Mouse (Mus musculus): ENCODE results near the gene Zfand3. TPM values are rescaled to one million over a fixed set of nuclear protein-coding genes. Genes with fewer than 3 reads are reported as not detected.

Gene Zfand3
- polyA plus RNA-seq, 1 experiment from 2014 or later: 64.4 TPM

GRCm38 (mm10) chr17:30242647-30243046, 238.1 kb downstream of the Zfand3 start:
- Histone ChIP-seq H3K27me3 (replicated peaks) (no peaks in the 10 kb centered on the region), H3K4me3 (no peak overlapping the region), H3K9me3 (replicated peaks) (no peaks in the 10 kb centered on the region), H3K36me3 (no peaks in the 10 kb centered on the region), H3K4me2 (no peak overlapping the region), H3K27ac (ENCODE audit: poor library complexity, severe bottlenecking) (no peak overlapping the region), H3K4me1 (replicated peaks) (peaks cover 66% of the 10 kb centered on the region), H3K9ac (no peak overlapping the region)
- ATAC-seq (ENCODE audit: insufficient number of reproducible peaks, low FRiP score): no peak
- WGBS: 80% methylated on average over 4 of the region's 4 CpGs

DNA sequence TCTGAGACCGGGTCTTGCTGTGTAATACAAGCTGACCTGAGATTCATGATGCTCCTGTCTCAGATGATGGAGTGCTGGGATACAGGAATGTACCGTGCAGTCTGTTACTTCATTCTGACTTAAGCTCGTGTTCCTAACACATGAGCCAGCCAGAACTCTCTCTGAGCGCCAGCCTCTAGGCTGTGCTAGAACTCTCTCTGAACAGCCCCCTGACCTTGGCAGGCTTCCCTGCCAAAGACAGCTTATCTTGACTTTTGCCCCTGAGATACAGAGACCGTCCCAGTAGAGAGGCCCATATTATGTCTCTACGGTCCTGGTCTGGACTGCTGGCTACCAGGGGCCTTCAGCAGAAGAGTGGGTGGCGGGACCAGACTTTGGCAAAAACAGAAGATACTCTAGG, 239.0 kb downstream of the Zfand3 start:
- ATAC-seq (ENCODE audit: insufficient number of reproducible peaks, low FRiP score): no peak
- no peak overlapping the region for H3K4me3 ChIP-seq
- H3K4me1 ChIP-seq (replicated peaks): peaks cover 66% of the 10 kb centered on the region
- H3K27ac ChIP-seq (ENCODE audit: poor library complexity, severe bottlenecking): peak overlapping the region; percentile 83
- WGBS: 33% methylated on average over 7 of the region's 7 CpGs
- H3K4me2 ChIP-seq: no peak overlapping the region
- no peaks in the 10 kb centered on the region for H3K36me3 ChIP-seq
- H3K9ac ChIP-seq: no peak overlapping the region
- no peaks in the 10 kb centered on the region for H3K9me3 ChIP-seq (replicated peaks)
- no peaks in the 10 kb centered on the region for H3K27me3 ChIP-seq (replicated peaks)

GRCm38 (mm10) chr17:30244651-30245307, 240.2 kb downstream of the Zfand3 start:
- H3K9me3 ChIP-seq (replicated peaks): no peaks in the 10 kb centered on the region
- H3K27me3 ChIP-seq (replicated peaks): no peaks in the 10 kb centered on the region
- H3K36me3 ChIP-seq: no peaks in the 10 kb centered on the region
- peak overlapping the region; percentile 83 for H3K27ac ChIP-seq (ENCODE audit: poor library complexity, severe bottlenecking)
- 42% methylated on average over 14 of the region's 14 CpGs for WGBS
- peaks cover 64% of the 10 kb centered on the region for H3K4me1 ChIP-seq (replicated peaks)
- 0 out of 2 replicates have a peak, but pooled peaks have one; percentile 36 for ATAC-seq (ENCODE audit: insufficient number of reproducible peaks, low FRiP score)
- no peak overlapping the region for H3K4me3 ChIP-seq
- H3K9ac ChIP-seq: no peak overlapping the region
- peak overlapping the region; percentile 30; the same call in 1 of the 2 replicates for H3K4me2 ChIP-seq

GRCm38 (mm10) chr17:30245308-30245706, 240.8 kb downstream of the Zfand3 start:
- no peak for ATAC-seq (ENCODE audit: insufficient number of reproducible peaks, low FRiP score)
- no peak overlapping the region for H3K9ac ChIP-seq
- WGBS: 70% methylated on average over 10 of the region's 10 CpGs
- H3K36me3 ChIP-seq: no peaks in the 10 kb centered on the region
- peaks cover 63% of the 10 kb centered on the region for H3K4me1 ChIP-seq (replicated peaks)
- no peaks in the 10 kb centered on the region for H3K27me3 ChIP-seq (replicated peaks)
- H3K9me3 ChIP-seq (replicated peaks): no peaks in the 10 kb centered on the region
- H3K4me3 ChIP-seq: no peak overlapping the region
- H3K4me2 ChIP-seq: no peak overlapping the region
- H3K27ac ChIP-seq (ENCODE audit: poor library complexity, severe bottlenecking): peak overlapping the region; percentile 83

DNA sequence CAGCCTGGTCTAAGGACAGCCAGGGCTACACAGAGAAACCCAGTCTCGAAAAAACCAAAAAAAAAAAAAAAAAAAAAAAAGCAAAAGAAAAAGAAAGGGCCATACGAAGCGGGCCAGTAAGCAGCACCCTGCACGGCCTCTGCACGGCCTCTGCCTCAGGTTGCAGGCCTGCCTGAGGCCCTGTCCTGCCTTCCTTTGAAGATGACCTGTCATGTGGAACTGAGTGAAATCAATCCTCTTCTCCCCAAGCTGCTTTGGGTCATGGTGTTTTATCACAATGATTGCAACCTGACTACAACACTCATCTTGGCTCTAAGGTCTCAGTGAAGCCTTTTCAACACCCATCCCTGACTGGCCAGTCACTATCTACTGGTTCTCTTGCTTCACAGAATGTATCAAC, 248.5 kb downstream of the Zfand3 start:
- Histone ChIP-seq H3K4me1 (replicated peaks) (peaks cover 53% of the 10 kb centered on the region), H3K27me3 (replicated peaks) (no peaks in the 10 kb centered on the region), H3K9ac (no peak overlapping the region), H3K27ac (ENCODE audit: poor library complexity, severe bottlenecking) (no peak overlapping the region), H3K9me3 (replicated peaks) (no peaks in the 10 kb centered on the region), H3K36me3 (no peaks in the 10 kb centered on the region), H3K4me2 (no peak overlapping the region), H3K4me3 (no peak overlapping the region)
- ATAC-seq (ENCODE audit: insufficient number of reproducible peaks, low FRiP score): no peak
- 77% methylated on average over 5 of the region's 5 CpGs for WGBS

DNA sequence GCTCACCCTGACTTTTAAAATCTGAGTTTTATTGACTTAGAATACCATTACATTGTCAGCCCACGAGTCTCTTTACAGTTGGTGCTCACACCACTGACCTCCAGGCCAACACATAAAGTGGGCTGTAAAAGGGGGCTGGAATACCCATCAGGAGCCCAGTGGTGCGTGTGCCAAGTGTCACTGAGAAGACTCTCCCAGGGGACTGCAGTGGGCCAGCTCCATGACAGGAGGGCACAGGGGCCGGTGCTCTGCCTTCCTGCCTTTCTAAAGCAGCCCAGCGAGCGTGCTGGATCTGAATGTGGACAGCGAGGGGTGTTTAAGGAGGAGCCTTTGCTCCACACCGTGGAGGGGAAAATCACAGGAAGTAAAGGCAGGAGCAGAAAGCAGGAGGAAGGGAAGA, 249.4 kb downstream of the Zfand3 start:
- Histone ChIP-seq H3K27me3 (replicated peaks) (no peaks in the 10 kb centered on the region), H3K4me3 (no peak overlapping the region), H3K9ac (0 out of 2 replicates have a peak overlapping the region, but pooled peaks have one; percentile 8), H3K27ac (ENCODE audit: poor library complexity, severe bottlenecking) (no peak overlapping the region), H3K9me3 (replicated peaks) (no peaks in the 10 kb centered on the region), H3K36me3 (no peaks in the 10 kb centered on the region), H3K4me2 (no peak overlapping the region), H3K4me1 (replicated peaks) (peaks cover 58% of the 10 kb centered on the region)
- 60% methylated on average over 7 of the region's 7 CpGs for WGBS
- ATAC-seq (ENCODE audit: insufficient number of reproducible peaks, low FRiP score): no peak

GRCm38 (mm10) chr17:30255928-30256560, 251.5 kb downstream of the Zfand3 start:
- no peak overlapping the region for H3K27ac ChIP-seq (ENCODE audit: poor library complexity, severe bottlenecking)
- WGBS: 61% methylated on average over 8 of the region's 8 CpGs

DNA sequence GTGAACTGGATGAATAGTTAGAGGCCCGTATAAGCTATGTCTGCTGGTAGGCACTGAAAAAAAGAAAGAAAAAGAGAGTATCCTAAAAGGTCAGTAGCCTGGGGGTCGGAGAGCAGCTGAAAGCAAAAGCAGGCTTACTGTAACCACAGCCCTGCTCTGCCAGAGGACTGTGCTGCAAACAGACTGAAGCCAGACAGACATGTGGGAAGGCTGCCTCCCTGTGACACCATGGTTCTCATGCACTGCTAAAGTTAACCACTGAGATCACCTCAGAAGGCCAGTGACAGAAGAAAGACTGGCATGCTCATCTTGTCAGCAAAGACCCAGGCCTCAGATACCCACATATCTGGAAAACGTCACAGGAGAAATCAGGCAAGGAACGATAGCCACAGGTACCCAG, 253.9 kb downstream of the Zfand3 start:
- 45% methylated on average over 4 of the region's 4 CpGs for WGBS
- no peak for ATAC-seq (ENCODE audit: insufficient number of reproducible peaks, low FRiP score)
- no peak overlapping the region for H3K27ac ChIP-seq (ENCODE audit: poor library complexity, severe bottlenecking)

More at GRCm38 (mm10) chr17:30255928-30256560, 251.5 kb downstream of the Zfand3 start:
- H3K36me3 ChIP-seq: no peaks in the 10 kb centered on the region
- H3K4me2 ChIP-seq: no peak overlapping the region
- H3K4me3 ChIP-seq: no peak overlapping the region
- no peaks in the 10 kb centered on the region for H3K9me3 ChIP-seq (replicated peaks)
- no peak for ATAC-seq (ENCODE audit: insufficient number of reproducible peaks, low FRiP score)
- no peaks in the 10 kb centered on the region for H3K27me3 ChIP-seq (replicated peaks)
- H3K9ac ChIP-seq: no peak overlapping the region
- peaks cover 54% of the 10 kb centered on the region for H3K4me1 ChIP-seq (replicated peaks)

DNA sequence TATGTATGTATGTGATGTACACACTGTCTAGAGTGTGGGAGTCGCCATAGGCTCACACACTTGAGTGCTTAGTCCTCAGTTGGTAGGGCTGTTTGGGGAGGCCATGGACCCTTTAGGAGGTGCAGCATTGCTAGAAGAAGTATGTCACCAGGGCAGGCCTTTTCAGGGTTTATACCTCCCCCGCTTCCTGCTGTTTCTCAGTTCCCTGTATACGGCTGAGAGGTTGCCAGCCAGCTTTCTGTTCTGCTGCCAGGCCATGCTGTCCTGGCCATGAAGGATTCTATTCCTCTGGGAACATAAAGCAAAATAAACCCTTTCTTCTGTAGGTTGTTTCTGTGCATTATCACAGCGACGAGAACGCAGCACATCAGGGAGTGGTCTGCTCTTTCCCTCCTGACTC, 255.4 kb downstream of the Zfand3 start:
- no peak overlapping the region for H3K27ac ChIP-seq (ENCODE audit: poor library complexity, severe bottlenecking)
- no peak overlapping the region for H3K9ac ChIP-seq
- H3K4me2 ChIP-seq: no peak overlapping the region
- H3K36me3 ChIP-seq: no peaks in the 10 kb centered on the region
- no peaks in the 10 kb centered on the region for H3K9me3 ChIP-seq (replicated peaks)
- peaks cover 45% of the 10 kb centered on the region for H3K4me1 ChIP-seq (replicated peaks)
- no peak for ATAC-seq (ENCODE audit: insufficient number of reproducible peaks, low FRiP score)
- 61% methylated on average over 6 of the region's 6 CpGs for WGBS
- H3K4me3 ChIP-seq: no peak overlapping the region
- no peaks in the 10 kb centered on the region for H3K27me3 ChIP-seq (replicated peaks)

More for the DNA sequence above, 253.9 kb downstream of the Zfand3 start:
- Histone ChIP-seq H3K4me3 (no peak overlapping the region), H3K4me1 (replicated peaks) (peaks cover 57% of the 10 kb centered on the region), H3K36me3 (no peaks in the 10 kb centered on the region), H3K27me3 (replicated peaks) (no peaks in the 10 kb centered on the region), H3K4me2 (no peak overlapping the region), H3K9me3 (replicated peaks) (no peaks in the 10 kb centered on the region), H3K9ac (no peak overlapping the region)

All from heart, embryonic 12.5 days (tissue).